Mouse (Mus musculus): Measurements from ENCODE around the gene Tnfaip1. TPM values are rescaled to one million over a fixed set of nuclear protein-coding genes. Genes with fewer than 3 reads are reported as not detected.

Gene Tnfaip1
- polyA plus RNA-seq, 1 experiment, result 60.7 TPM

- H3K79me3 ChIP-seq (ENCODE audit: low read depth), result no peaks in the 10 kb centered on the region
- H3K79me2 ChIP-seq (ENCODE audit: control insufficient read depth, insufficient read depth), result no peaks in the 10 kb centered on the region
- H3ac ChIP-seq (ENCODE audit: control insufficient read depth, insufficient read length, low read depth), result no peak overlapping the region
- H3K4me3 ChIP-seq (ENCODE audit: insufficient read depth, poor library complexity, severe bottlenecking), result no peak overlapping the region
- no peak for TF ChIP-seq CEBPB (IDR thresholded peaks at IDR 0.05; ENCODE audit: low read depth)
- no peak for TF ChIP-seq FOSL1 (IDR thresholded peaks at IDR 0.05; ENCODE audit: insufficient read depth, low read length, poor library complexity, severe bottlenecking)
- TF ChIP-seq MYOD1 (IDR thresholded peaks at IDR 0.05; ENCODE audit: control insufficient read depth, insufficient read length, low read depth), result no peak
- no peak for TF ChIP-seq USF1 (IDR thresholded peaks at IDR 0.05; ENCODE audit: low read depth)
- TF ChIP-seq MAX (IDR thresholded peaks at IDR 0.05), result no peak
- no peak for TF ChIP-seq MYOG (IDR thresholded peaks at IDR 0.05; ENCODE audit: control insufficient read depth, extremely low read depth, insufficient read length)
- TF ChIP-seq CTCF (IDR thresholded peaks at IDR 0.05; ENCODE audit: control insufficient read depth, insufficient read depth, insufficient read length), result no peak
- H3K27me3 ChIP-seq (ENCODE audit: control insufficient read depth, insufficient read depth, insufficient read length), result no peaks in the 10 kb centered on the region
- H3K36me3 ChIP-seq (ENCODE audit: control insufficient read depth, insufficient read depth), result no peaks in the 10 kb centered on the region
These were observed 21.1 kb upstream of the Tnfaip1 start for GRCm38 (mm10) chr11:78557241-78557640.

- Histone ChIP-seq H3K79me3 (ENCODE audit: low read depth) (no peaks in the 10 kb centered on the region), H3ac (ENCODE audit: control insufficient read depth, insufficient read length, low read depth) (no peak overlapping the region), H3K36me3 (ENCODE audit: control insufficient read depth, insufficient read depth) (no peaks in the 10 kb centered on the region), H3K4me3 (ENCODE audit: insufficient read depth, poor library complexity, severe bottlenecking) (no peak overlapping the region), H3K79me2 (ENCODE audit: control insufficient read depth, insufficient read depth) (no peaks in the 10 kb centered on the region), H3K27me3 (ENCODE audit: control insufficient read depth, insufficient read depth, insufficient read length) (no peaks in the 10 kb centered on the region)
- TF ChIP-seq MYOD1 (IDR thresholded peaks at IDR 0.05; ENCODE audit: control insufficient read depth, insufficient read length, low read depth) (no peak), MAX (IDR thresholded peaks at IDR 0.05) (no peak), MYOG (IDR thresholded peaks at IDR 0.05; ENCODE audit: control insufficient read depth, extremely low read depth, insufficient read length) (no peak), USF1 (IDR thresholded peaks at IDR 0.05; ENCODE audit: low read depth) (no peak), FOSL1 (IDR thresholded peaks at IDR 0.05; ENCODE audit: insufficient read depth, low read length, poor library complexity, severe bottlenecking) (no peak), CEBPB (IDR thresholded peaks at IDR 0.05; ENCODE audit: low read depth) (no peak), CTCF (IDR thresholded peaks at IDR 0.05; ENCODE audit: control insufficient read depth, insufficient read depth, insufficient read length) (no peak)
These were observed 19.9 kb upstream of the Tnfaip1 start for GRCm38 (mm10) chr11:78556070-78556469.

- Histone ChIP-seq H3K79me3 (ENCODE audit: low read depth) (no peaks in the 10 kb centered on the region), H3K36me3 (ENCODE audit: control insufficient read depth, insufficient read depth) (no peaks in the 10 kb centered on the region), H3K79me2 (ENCODE audit: control insufficient read depth, insufficient read depth) (no peaks in the 10 kb centered on the region), H3K27me3 (ENCODE audit: control insufficient read depth, insufficient read depth, insufficient read length) (no peaks in the 10 kb centered on the region), H3K4me3 (ENCODE audit: insufficient read depth, poor library complexity, severe bottlenecking) (no peak overlapping the region), H3ac (ENCODE audit: control insufficient read depth, insufficient read length, low read depth) (no peak overlapping the region)
- no peak for TF ChIP-seq CEBPB (IDR thresholded peaks at IDR 0.05; ENCODE audit: low read depth)
These were observed 19.5 kb upstream of the Tnfaip1 start for GRCm38 (mm10) chr11:78555623-78556022.

- Histone ChIP-seq H3K79me2 (ENCODE audit: control insufficient read depth, insufficient read depth) (peaks cover 44% of the 10 kb centered on the region), H3K4me3 (ENCODE audit: insufficient read depth, poor library complexity, severe bottlenecking) (no peak overlapping the region), H3K79me3 (ENCODE audit: low read depth) (peaks cover 30% of the 10 kb centered on the region), H3ac (ENCODE audit: control insufficient read depth, insufficient read length, low read depth) (peak overlapping the region; percentile 44), H3K27me3 (ENCODE audit: control insufficient read depth, insufficient read depth, insufficient read length) (no peaks in the 10 kb centered on the region), H3K36me3 (ENCODE audit: control insufficient read depth, insufficient read depth) (peaks cover 11% of the 10 kb centered on the region)
- TF ChIP-seq MYOG (IDR thresholded peaks at IDR 0.05; ENCODE audit: control insufficient read depth, extremely low read depth, insufficient read length) (no peak), CEBPB (IDR thresholded peaks at IDR 0.05; ENCODE audit: low read depth) (no peak), USF1 (IDR thresholded peaks at IDR 0.05; ENCODE audit: low read depth) (no peak)
These were observed 14.9 kb upstream of the Tnfaip1 start for GRCm38 (mm10) chr11:78551059-78551398.

- Histone ChIP-seq H3K79me3 (ENCODE audit: low read depth) (peaks cover 35% of the 10 kb centered on the region), H3K4me3 (ENCODE audit: insufficient read depth, poor library complexity, severe bottlenecking) (peak within 1 kb of the TSS; percentile 81), H3K36me3 (ENCODE audit: control insufficient read depth, insufficient read depth) (peaks cover 15% of the 10 kb centered on the region), H3ac (ENCODE audit: control insufficient read depth, insufficient read length, low read depth) (peak within 1 kb of the TSS; percentile 63), H3K79me2 (ENCODE audit: control insufficient read depth, insufficient read depth) (peaks cover 50% of the 10 kb centered on the region), H3K27me3 (ENCODE audit: control insufficient read depth, insufficient read depth, insufficient read length) (no peaks in the 10 kb centered on the region)
- no peak for TF ChIP-seq MYOD1 (IDR thresholded peaks at IDR 0.05; ENCODE audit: control insufficient read depth, insufficient read length, low read depth)
- TF ChIP-seq CTCF (IDR thresholded peaks at IDR 0.05; ENCODE audit: control insufficient read depth, insufficient read depth, insufficient read length), result no peak
- TF ChIP-seq CEBPB (IDR thresholded peaks at IDR 0.05; ENCODE audit: low read depth), result no peak
- peak; percentile 81 for TF ChIP-seq USF1 (IDR thresholded peaks at IDR 0.05; ENCODE audit: low read depth)
- TF ChIP-seq MAX (IDR thresholded peaks at IDR 0.05), result peak; percentile 87
These were observed 14.3 kb upstream of the Tnfaip1 start, which contains the start of gene Tmem97 for GRCm38 (mm10) chr11:78550168-78551058. Tmem97 (minus strand) TSS chr11:78550777.

GRCm38 (mm10) chr11:78549491-78549987 is 13.4 kb upstream of the Tnfaip1 start:
- Histone ChIP-seq H3K36me3 (ENCODE audit: control insufficient read depth, insufficient read depth) (peaks cover 23% of the 10 kb centered on the region), H3ac (ENCODE audit: control insufficient read depth, insufficient read length, low read depth) (peak overlapping the region; percentile 63), H3K79me3 (ENCODE audit: low read depth) (peaks cover 43% of the 10 kb centered on the region)

More at GRCm38 (mm10) chr11:78549491-78549987, 13.4 kb upstream of the Tnfaip1 start:
- no peak for TF ChIP-seq CTCF (IDR thresholded peaks at IDR 0.05; ENCODE audit: control insufficient read depth, insufficient read depth, insufficient read length)
- TF ChIP-seq MAX (IDR thresholded peaks at IDR 0.05), result no peak
- TF ChIP-seq CEBPB (IDR thresholded peaks at IDR 0.05; ENCODE audit: low read depth), result no peak
- no peak for TF ChIP-seq MYOG (IDR thresholded peaks at IDR 0.05; ENCODE audit: control insufficient read depth, extremely low read depth, insufficient read length)
- TF ChIP-seq MYOD1 (IDR thresholded peaks at IDR 0.05; ENCODE audit: control insufficient read depth, insufficient read length, low read depth), result no peak
- TF ChIP-seq USF1 (IDR thresholded peaks at IDR 0.05; ENCODE audit: low read depth), result no peak
- TF ChIP-seq FOSL1 (IDR thresholded peaks at IDR 0.05; ENCODE audit: insufficient read depth, low read length, poor library complexity, severe bottlenecking), result no peak
- Histone ChIP-seq H3K79me2 (ENCODE audit: control insufficient read depth, insufficient read depth) (peaks cover 59% of the 10 kb centered on the region), H3K4me3 (ENCODE audit: insufficient read depth, poor library complexity, severe bottlenecking) (peak overlapping the region; percentile 81), H3K27me3 (ENCODE audit: control insufficient read depth, insufficient read depth, insufficient read length) (no peaks in the 10 kb centered on the region)
